Mouse (Mus musculus) kidney, postnatal 14 days (tissue): ENCODE measurements around the gene Zcchc24.
A peak's percentile ranks its signal among the peaks of the same experiment; 100 is the strongest.
"Not testable (repeated sequence)": the region's sequence is repeated elsewhere in the genome, so short reads cannot be mapped to it uniquely, and the experiment has no call there.

Experiments used
- DNase-seq: peaks from one replicate; pipeline ENCODE4 v3.0.0; 2022; ENCODE audit warnings: mixed read lengths

Gene Zcchc24

GRCm38 (mm10) chr14:25768915-25769625, at the start of gene Zcchc24:
Gene Zcchc24 (minus strand): TSS chr14:25769039.
- DNase-seq: peak; percentile 95

GRCm38 (mm10) chr14:25816416-25816815, 47.6 kb upstream of the Zcchc24 start:
- DNase-seq: peak; percentile 75

- no peak for DNase-seq
Measured at GRCm38 (mm10) chr14:25814140-25814539, 45.3 kb upstream of the Zcchc24 start.

GRCm38 (mm10) chr14:25811026-25811425, 42.2 kb upstream of the Zcchc24 start:
- DNase-seq: not testable (repeated sequence)

GRCm38 (mm10) chr14:25806561-25806960, 37.7 kb upstream of the Zcchc24 start:
- no peak for DNase-seq

GRCm38 (mm10) chr14:25805871-25806270, 37.0 kb upstream of the Zcchc24 start:
- peak; percentile 34 for DNase-seq

GRCm38 (mm10) chr14:25803246-25803809, 34.5 kb upstream of the Zcchc24 start:
- peak; percentile 15 for DNase-seq

GRCm38 (mm10) chr14:25802511-25802910, 33.7 kb upstream of the Zcchc24 start:
- peak; percentile 55 for DNase-seq

- peak; percentile 88 for DNase-seq
Measured at GRCm38 (mm10) chr14:25800166-25800960, 31.5 kb upstream of the Zcchc24 start.

- no peak for DNase-seq
Measured at GRCm38 (mm10) chr14:25796619-25797018, 27.8 kb upstream of the Zcchc24 start.

GRCm38 (mm10) chr14:25795561-25796174, 26.8 kb upstream of the Zcchc24 start:
- DNase-seq: peak; percentile 62

GRCm38 (mm10) chr14:25795067-25795466, 26.2 kb upstream of the Zcchc24 start:
- no peak for DNase-seq

GRCm38 (mm10) chr14:25794331-25794730, 25.5 kb upstream of the Zcchc24 start:
- no peak for DNase-seq

- no peak for DNase-seq
Measured at GRCm38 (mm10) chr14:25790768-25791302, 22.0 kb upstream of the Zcchc24 start.

- no peak for DNase-seq
Measured at GRCm38 (mm10) chr14:25789946-25790345, 21.1 kb upstream of the Zcchc24 start.

GRCm38 (mm10) chr14:25789207-25789606, 20.4 kb upstream of the Zcchc24 start:
- no peak for DNase-seq

GRCm38 (mm10) chr14:25788201-25788600, 19.4 kb upstream of the Zcchc24 start:
- DNase-seq: no peak

- DNase-seq: no peak
Measured at GRCm38 (mm10) chr14:25787387-25787910, 18.6 kb upstream of the Zcchc24 start.

- peak; percentile 82 for DNase-seq
Measured at GRCm38 (mm10) chr14:25786959-25787358, 18.1 kb upstream of the Zcchc24 start.

- DNase-seq: no peak
Measured at GRCm38 (mm10) chr14:25785210-25785609, 16.4 kb upstream of the Zcchc24 start.

- DNase-seq: no peak
Measured at GRCm38 (mm10) chr14:25783220-25783619, 14.4 kb upstream of the Zcchc24 start.

- no peak for DNase-seq
Measured at GRCm38 (mm10) chr14:25780601-25781000, 11.8 kb upstream of the Zcchc24 start.

GRCm38 (mm10) chr14:25776294-25776693, 7.5 kb upstream of the Zcchc24 start:
- DNase-seq: no peak
